Mouse (Mus musculus) stomach, embryonic 16.5 days (tissue): ENCODE data around the gene Asna1. TPM values are rescaled to one million over a fixed set of nuclear protein-coding genes. Genes with fewer than 3 reads are reported as not detected.

Experiments
- ATAC-seq: fragments of 200-750 bp; cut with Nextera tagmentation; 2 replicates; pipeline ENCODE4 v1.8.0; 2017; ENCODE audit warnings: moderate number of reproducible peaks, moderate TSS enrichment; ENCODE audit not compliant: insufficient read depth, low FRiP score
- H3K27ac ChIP-seq: fragments of 300-500 bp; sonication (generic); 2 replicates; pipeline ENCODE4 v1.5.1; 2014; ENCODE audit warnings: low read length
- H3K27me3 ChIP-seq: fragments of 300-500 bp; sonication (generic); 2 replicates; pipeline ENCODE4 v1.6.1; 2014; ENCODE audit warnings: low read length, control low read depth, mixed read lengths; ENCODE audit not compliant: control insufficient read depth, insufficient read depth
- H3K36me3 ChIP-seq: fragments of 300-500 bp; sonication (generic); 2 replicates; pipeline ENCODE4 v1.6.1; 2014; ENCODE audit warnings: low read length; ENCODE audit not compliant: control insufficient read depth, insufficient read depth
- H3K4me1 ChIP-seq: fragments of 300-500 bp; sonication (generic); 2 replicates; pipeline ENCODE4 v1.6.1; 2014; ENCODE audit warnings: low read length, control low read depth, mixed read lengths; ENCODE audit not compliant: control insufficient read depth, insufficient read depth
- H3K4me2 ChIP-seq: fragments of 300-500 bp; sonication (generic); 2 replicates; pipeline ENCODE4 v1.6.1; 2014; ENCODE audit warnings: low read depth, low read length, mixed read lengths
- H3K4me3 ChIP-seq: fragments of 300-500 bp; sonication (generic); replicated peaks from 2 replicates; pipeline ENCODE4 v1.5.1; 2014; ENCODE audit warnings: mild to moderate bottlenecking, low read length
- H3K9ac ChIP-seq: fragments of 300-500 bp; sonication (generic); 2 replicates; pipeline ENCODE4 v1.6.1; 2014; ENCODE audit warnings: low read length
- H3K9me3 ChIP-seq: fragments of 300-500 bp; sonication (generic); replicated peaks from 2 replicates; pipeline ENCODE4 v1.6.1; 2016; ENCODE audit warnings: low read length, control low read depth; ENCODE audit not compliant: control insufficient read depth
- WGBS: fragments of 180-500 bp; shearing (Covaris S2); extraction: QIAGEN DNeasy Blood & Tissue Kit; methylation state at CpG from one replicate; pipeline ENCODE4 v1.1.7; 2014; 5-methylcytosine and 5-hydroxymethylcytosine counted together
- polyA plus RNA-seq: library from polyadenylated mRNA; unstranded; fragments of >200 nt; fragmentation: Nextera tagmentation; extraction: Ambion mirVana; gene quantifications from 2 replicates; pipeline ENCODE4 v1.2.1, GENCODE M21; 2015

Gene Asna1
- polyA plus RNA-seq, 1 experiment from 2014 or later = 108 TPM

- under 1% methylated on average over 59 of the region's 59 CpGs for WGBS
Measured at GRCm38 (mm10) chr8:85036718-85037365, 11.8 kb upstream of the Asna1 start, which contains the start of gene Tnpo2. Tnpo2 (plus strand) TSS chr8:85036915.

GRCm38 (mm10) chr8:85036381-85036717, 11.3 kb upstream of the Asna1 start:
- H3K9ac ChIP-seq = peak overlapping the region; percentile 83
- H3K27me3 ChIP-seq = no peaks in the 10 kb centered on the region
- peaks cover 18% of the 10 kb centered on the region for H3K4me1 ChIP-seq
- H3K4me3 ChIP-seq = peak overlapping the region; percentile 82
- no peaks in the 10 kb centered on the region for H3K9me3 ChIP-seq
- peak; percentile 11; the same call in 1 of the 2 replicates for ATAC-seq
- WGBS = under 1% methylated on average over 9 of the region's 9 CpGs
- peak overlapping the region; percentile 97 for H3K27ac ChIP-seq
- peaks cover 10% of the 10 kb centered on the region; the same call in 1 of the 2 replicates for H3K36me3 ChIP-seq
- H3K4me2 ChIP-seq = peak overlapping the region; percentile 79

More at GRCm38 (mm10) chr8:85036718-85037365, 11.8 kb upstream of the Asna1 start, which contains the start of gene Tnpo2:
- H3K36me3 ChIP-seq = peaks cover 10% of the 10 kb centered on the region; the same call in 1 of the 2 replicates
- H3K27ac ChIP-seq = peak within 1 kb of the TSS; percentile 100
- H3K9ac ChIP-seq = peak within 1 kb of the TSS; percentile 93
- peaks cover 18% of the 10 kb centered on the region for H3K4me1 ChIP-seq
- H3K9me3 ChIP-seq = no peaks in the 10 kb centered on the region
- peak; percentile 90 for ATAC-seq
- peak within 1 kb of the TSS; percentile 79 for H3K4me2 ChIP-seq
- H3K27me3 ChIP-seq = no peaks in the 10 kb centered on the region
- peak within 1 kb of the TSS; percentile 82 for H3K4me3 ChIP-seq

DNA sequence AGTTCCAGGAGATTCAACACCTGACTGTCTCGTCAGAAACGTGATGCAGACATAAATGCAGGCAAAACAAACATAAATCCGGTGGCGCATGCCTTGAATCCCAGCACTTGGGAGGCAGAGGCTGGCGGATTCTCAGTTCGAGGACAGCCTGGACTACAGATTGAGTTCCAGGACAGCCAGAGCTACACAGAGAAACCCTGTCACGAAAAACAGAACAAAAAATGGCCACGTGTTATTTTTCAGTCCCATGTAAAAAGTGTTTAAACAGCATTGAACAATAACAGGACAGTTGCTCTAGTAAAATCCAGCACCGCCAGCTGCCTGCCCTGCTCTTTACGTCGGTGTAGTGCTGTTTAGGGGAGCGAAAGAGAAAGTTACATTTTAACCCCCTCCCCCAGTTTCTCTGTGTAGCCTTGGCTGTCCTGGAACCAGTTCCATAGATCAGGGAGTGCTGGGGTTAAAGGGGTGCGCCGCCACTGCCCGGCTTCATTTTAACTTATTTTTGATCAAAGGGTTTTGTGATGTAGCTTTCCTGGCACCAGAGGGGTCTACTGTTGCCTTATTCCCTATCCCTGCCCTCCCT, 10.7 kb upstream of the Asna1 start:
- Histone ChIP-seq H3K4me3 (peak overlapping the region; percentile 82), H3K27ac (peak overlapping the region; percentile 97), H3K27me3 (no peaks in the 10 kb centered on the region), H3K9ac (peak overlapping the region; percentile 83), H3K9me3 (no peaks in the 10 kb centered on the region), H3K4me1 (peaks cover 18% of the 10 kb centered on the region), H3K4me2 (peak overlapping the region; percentile 79), H3K36me3 (0 out of 2 replicates have a peak, but pooled peaks cover 5% of the 10 kb centered on the region)
- under 1% methylated on average over 15 of the region's 15 CpGs for WGBS
- no peak for ATAC-seq

GRCm38 (mm10) chr8:85035165-85035727, 10.2 kb upstream of the Asna1 start:
- peak overlapping the region; percentile 82 for H3K4me3 ChIP-seq
- WGBS = 5% methylated on average over 12 of the region's 12 CpGs
- H3K27ac ChIP-seq = peak overlapping the region; percentile 97
- no peaks in the 10 kb centered on the region for H3K27me3 ChIP-seq
- H3K4me2 ChIP-seq = peak overlapping the region; percentile 79
- ATAC-seq = no peak
- no peaks in the 10 kb centered on the region for H3K9me3 ChIP-seq
- peak overlapping the region; percentile 83 for H3K9ac ChIP-seq
- 0 out of 2 replicates have a peak, but pooled peaks cover under 1% of the 10 kb centered on the region for H3K36me3 ChIP-seq
- H3K4me1 ChIP-seq = peaks cover 18% of the 10 kb centered on the region

- H3K4me2 ChIP-seq = peak overlapping the region; percentile 79
- WGBS = 4% methylated on average over 13 of the region's 13 CpGs
Measured at GRCm38 (mm10) chr8:85034764-85035163, 9.7 kb upstream of the Asna1 start.

DNA sequence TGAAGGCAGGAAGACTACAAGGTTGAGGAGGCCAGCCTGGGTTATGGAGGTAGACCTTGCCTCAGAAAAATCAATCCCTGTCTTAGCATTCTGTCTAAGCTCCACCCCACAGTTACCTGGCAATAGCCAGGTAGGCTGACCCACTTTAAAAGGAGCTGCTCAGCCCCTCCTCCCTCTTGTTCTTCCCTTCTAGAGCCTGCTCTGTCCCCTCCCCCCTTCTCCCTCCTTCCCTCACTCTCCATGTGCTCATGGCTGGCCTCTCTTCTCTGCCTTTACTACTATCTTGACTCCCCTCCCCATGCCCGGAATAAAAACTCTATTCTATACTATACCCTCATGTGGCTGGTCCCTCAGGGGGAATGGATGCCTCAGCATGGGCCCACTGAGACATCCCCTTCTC, 8.8 kb upstream of the Asna1 start:
- no peak for ATAC-seq
- Histone ChIP-seq H3K4me2 (no peak overlapping the region), H3K27ac (0 out of 2 replicates have a peak overlapping the region, but pooled peaks have one; percentile 14), H3K4me3 (no peak overlapping the region), H3K9ac (no peak overlapping the region), H3K9me3 (no peaks in the 10 kb centered on the region), H3K4me1 (peaks cover 20% of the 10 kb centered on the region), H3K27me3 (no peaks in the 10 kb centered on the region), H3K36me3 (no peaks in the 10 kb centered on the region)
- 71% methylated on average over 1 of the region's 1 CpGs for WGBS

More at GRCm38 (mm10) chr8:85034764-85035163, 9.7 kb upstream of the Asna1 start:
- Histone ChIP-seq H3K36me3 (no peaks in the 10 kb centered on the region), H3K27me3 (no peaks in the 10 kb centered on the region), H3K27ac (peak overlapping the region; percentile 97), H3K4me3 (peak overlapping the region; percentile 82), H3K9me3 (no peaks in the 10 kb centered on the region), H3K4me1 (peaks cover 18% of the 10 kb centered on the region), H3K9ac (peak overlapping the region; percentile 83)
- ATAC-seq = no peak

- Histone ChIP-seq H3K36me3 (no peaks in the 10 kb centered on the region), H3K9ac (no peak overlapping the region), H3K27me3 (no peaks in the 10 kb centered on the region), H3K27ac (no peak overlapping the region), H3K4me3 (no peak overlapping the region), H3K4me2 (no peak overlapping the region), H3K4me1 (peaks cover 27% of the 10 kb centered on the region), H3K9me3 (no peaks in the 10 kb centered on the region)
- 77% methylated on average over 4 of the region's 4 CpGs for WGBS
- ATAC-seq = no peak
Measured at GRCm38 (mm10) chr8:85032622-85033311, 7.7 kb upstream of the Asna1 start.

- H3K9me3 ChIP-seq = no peaks in the 10 kb centered on the region
- ATAC-seq = no peak
- H3K4me1 ChIP-seq = peaks cover 33% of the 10 kb centered on the region
- no peak overlapping the region for H3K27ac ChIP-seq
- H3K4me2 ChIP-seq = peak overlapping the region; percentile 99; the same call in 1 of the 2 replicates
- 80% methylated on average over 14 of the region's 14 CpGs for WGBS
- H3K36me3 ChIP-seq = no peaks in the 10 kb centered on the region
- H3K27me3 ChIP-seq = no peaks in the 10 kb centered on the region
- peak overlapping the region; percentile 100 for H3K9ac ChIP-seq
- no peak overlapping the region for H3K4me3 ChIP-seq
Measured at GRCm38 (mm10) chr8:85029271-85029670, 4.2 kb upstream of the Asna1 start.
